Comparison of ENCODE assay signal across 17 mouse cellular contexts in genomic region chr2:62408216-62408615, GRCm38 (mm10). TPM values are rescaled to one million over a fixed set of nuclear protein-coding genes. Genes with fewer than 3 reads are reported as not detected.
DNase-seq lines count a peak whose midpoint lies in the region; ATAC-seq and TF ChIP-seq lines count a peak whose summit lies in the region.
"Had no signal": no experiment of that assay in that cellular context is flagged by ENCODE, and none has a peak within 500 bp of the region (broad histone marks: within the 10 kb centered on the region; RNA-seq: fewer than 3 reads in every experiment).

No protein-coding gene starts in this region.

- no peaks in the 10 kb centered on the region for H3K9me3 ChIP-seq in kidney, embryonic 16.5 days (ENCODE audit: low read length)
- H3K9me3 ChIP-seq in ES-E14 (ENCODE audit: control insufficient read depth, insufficient read depth, low read depth, low read length), result no peaks in the 10 kb centered on the region
- H3K9me3 ChIP-seq in midbrain, embryonic 13.5 days, result no peaks in the 10 kb centered on the region
- H3K9me3 ChIP-seq: embryonic facial prominence, embryonic 10.5 days; limb, embryonic 15.5 days; liver, embryonic 15.5 days; midbrain, embryonic 10.5 days had no signal

- H3K4me2 ChIP-seq in kidney, embryonic 16.5 days (replicated peaks; ENCODE audit: low read depth, low read length), result 0 out of 2 replicates have a peak overlapping the region, but pooled peaks have one; percentile 68
- H3K4me2 ChIP-seq in midbrain, embryonic 13.5 days (replicated peaks), result no peak overlapping the region
- H3K4me2 ChIP-seq: limb, embryonic 15.5 days; liver, embryonic 15.5 days had no signal

- H3K27me3 ChIP-seq in kidney, embryonic 16.5 days (ENCODE audit: insufficient read depth, low read length), result no peaks in the 10 kb centered on the region
- H3K27me3 ChIP-seq in midbrain, embryonic 13.5 days, result peaks cover 24% of the 10 kb centered on the region

- H3K27ac ChIP-seq in kidney, embryonic 16.5 days (ENCODE audit: low read length), result no peak overlapping the region
- peak overlapping the region; percentile 85; the same call in 1 of the 2 replicates for H3K27ac ChIP-seq in ES-E14 (ENCODE audit: insufficient read depth, low read depth, low read length, poor library complexity, severe bottlenecking)
- H3K27ac ChIP-seq in midbrain, embryonic 13.5 days, result no peak overlapping the region
- H3K27ac ChIP-seq: embryonic facial prominence, embryonic 10.5 days; heart, adult 2 months; limb, embryonic 15.5 days; liver, embryonic 15.5 days; midbrain, embryonic 10.5 days had no signal

- H3K4me3 ChIP-seq in kidney, embryonic 16.5 days (ENCODE audit: low read length), result no peak overlapping the region
- H3K4me3 ChIP-seq in ES-E14 (ENCODE audit: insufficient read depth in 1 of 2, low read depth in 1 of 2, low read length in 2 of 2, poor library complexity in 1 of 2, severe bottlenecking in 1 of 2), result no peak overlapping the region
- H3K4me3 ChIP-seq in midbrain, embryonic 13.5 days (replicated peaks), result no peak overlapping the region
- H3K4me3 ChIP-seq: embryonic facial prominence, embryonic 10.5 days; heart, adult 2 months; limb, embryonic 15.5 days; liver, embryonic 15.5 days; midbrain, embryonic 10.5 days had no signal

- H3K9ac ChIP-seq in kidney, embryonic 16.5 days (replicated peaks; ENCODE audit: low read length), result no peak overlapping the region
- no peak overlapping the region for H3K9ac ChIP-seq in ES-E14 (ENCODE audit: insufficient read depth, low read depth, low read length, poor library complexity, severe bottlenecking)
- no peak overlapping the region for H3K9ac ChIP-seq in midbrain, embryonic 13.5 days (replicated peaks)
- H3K9ac ChIP-seq: limb, embryonic 15.5 days; liver, embryonic 15.5 days had no signal

- ATAC-seq in kidney, embryonic 16.5 days (ENCODE audit: low FRiP score, low TSS enrichment), result no peak
- ATAC-seq in megakaryocyte, adult 5-6 weeks (ENCODE audit: poor library complexity, severe bottlenecking), result 0 out of 2 replicates have a peak, but pooled peaks have one; percentile 24
- ATAC-seq in midbrain, embryonic 13.5 days, result no peak

- no peaks in the 10 kb centered on the region for H3K36me3 ChIP-seq in kidney, embryonic 16.5 days (ENCODE audit: insufficient read depth, low read length)
- no peaks in the 10 kb centered on the region for H3K36me3 ChIP-seq in ES-E14 (ENCODE audit: control insufficient read depth, insufficient read depth, low read length, poor library complexity, severe bottlenecking)
- no peaks in the 10 kb centered on the region for H3K36me3 ChIP-seq in midbrain, embryonic 13.5 days
- H3K36me3 ChIP-seq: embryonic facial prominence, embryonic 10.5 days; limb, embryonic 15.5 days; liver, embryonic 15.5 days; midbrain, embryonic 10.5 days had no signal

- peaks cover 41% of the 10 kb centered on the region for H3K4me1 ChIP-seq in kidney, embryonic 16.5 days (ENCODE audit: insufficient read depth, low read length)
- H3K4me1 ChIP-seq in ES-E14 (ENCODE audit: control insufficient read depth in 2 of 2, insufficient read depth in 2 of 2, low read length in 2 of 2, poor library complexity in 1 of 2), result peaks cover 9 to 12% of the 10 kb centered on the region in 2 experiments
- peaks cover 13% of the 10 kb centered on the region for H3K4me1 ChIP-seq in midbrain, embryonic 13.5 days (replicated peaks)
- H3K4me1 ChIP-seq: liver, embryonic 15.5 days had no signal

- WGBS in kidney, embryonic 16.5 days, result 85% methylated on average over 5 of the region's 5 CpGs
- 84% methylated on average over 5 of the region's 5 CpGs for WGBS in midbrain, embryonic 13.5 days

- in situ Hi-C loops in ES-E14 (cut with MboI; ENCODE audit: low sequenced_read_pairs in 2 of 2, unreplicated experiment in 2 of 2), result no loop called here

- DNase-seq in kidney, postnatal 14 days, result no peak
- DNase-seq in CD4-positive helper T cell, adult 2 months (ENCODE audit: low read depth, low spot score), result peak; percentile 16
- no peak for DNase-seq in ES-E14 (ENCODE audit: low read depth, low spot score)
- DNase-seq in right cerebral cortex, postnatal 25 days, result no peak
- DNase-seq: cerebellum, adult 2 months; gastrocnemius, postnatal 10 days; heart, adult 2 months; heart, postnatal 10 days; right cerebral cortex, adult 18-20 months had no signal

TF ChIP-seq in ES-E14, 5 proteins besides CTCF, POLR2A, EP300 and RAD21:
- TF ChIP-seq ZC3H11A (IDR thresholded peaks at IDR 0.05; ENCODE audit: borderline replicate concordance, low read depth, low read length) (no peak), CHD2 (IDR thresholded peaks at IDR 0.05; ENCODE audit: low read depth, low read length) (no peak)

RNA-seq across cellular contexts. Expression of gene Dpp4, which starts 3.8 kb away (rescaled TPM):
- polyA plus RNA-seq in kidney, embryonic 16.5 days (2015; fragmentation: Nextera tagmentation; extraction: Ambion mirVana), result 118 and 125 TPM in 2 replicates
- total RNA-seq in ES-E14 (2012; rRNA removed), result 24.7 and 26.1 TPM in 2 replicates
- 13.4 and 14.6 TPM in 2 replicates for total RNA-seq in megakaryocyte, adult 5-6 weeks (2015)
- 17.6 and 19.2 TPM in 2 replicates for total RNA-seq in megakaryocyte, adult 5-6 weeks (2017)
- polyA plus RNA-seq in midbrain, embryonic 13.5 days (2015; fragmentation: Nextera tagmentation; extraction: Ambion mirVana), result 1.4 and 1.6 TPM in 2 replicates
- polyA plus RNA-seq: C2C12 had no signal
